Mouse (Mus musculus) heart, adult 11 months (tissue): ENCODE data around the gene Gfy.
A peak's percentile ranks its signal among the peaks of the same experiment; 100 is the strongest.
"Not testable (repeated sequence)": the region's sequence is repeated elsewhere in the genome, so short reads cannot be mapped to it uniquely, and the experiment has no call there.

Experiments
- DNase-seq: peaks from one replicate; pipeline ENCODE4 v3.0.0; 2022

Gfy gene

DNA sequence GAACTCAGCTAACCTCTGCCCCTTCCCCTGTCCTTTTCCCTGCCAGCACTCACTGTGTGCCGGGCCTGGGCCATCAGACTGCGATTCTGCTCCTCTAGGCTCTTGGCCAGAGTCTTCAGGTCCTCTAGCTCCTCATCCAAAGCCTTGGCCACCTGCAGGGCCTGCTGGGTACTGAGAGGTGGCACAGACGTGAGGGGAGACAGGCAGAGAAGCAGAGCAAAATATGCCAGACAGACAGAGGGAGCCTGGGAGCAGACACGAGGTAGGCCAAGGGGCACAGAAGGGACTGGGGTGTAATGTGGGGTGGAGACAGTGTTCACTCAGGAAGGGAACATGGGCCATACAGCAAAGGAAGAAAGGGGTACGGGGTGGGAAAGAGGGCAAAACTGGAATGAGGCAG lies 14.0 kb upstream of the Gfy start:
- DNase-seq, result no peak

DNA sequence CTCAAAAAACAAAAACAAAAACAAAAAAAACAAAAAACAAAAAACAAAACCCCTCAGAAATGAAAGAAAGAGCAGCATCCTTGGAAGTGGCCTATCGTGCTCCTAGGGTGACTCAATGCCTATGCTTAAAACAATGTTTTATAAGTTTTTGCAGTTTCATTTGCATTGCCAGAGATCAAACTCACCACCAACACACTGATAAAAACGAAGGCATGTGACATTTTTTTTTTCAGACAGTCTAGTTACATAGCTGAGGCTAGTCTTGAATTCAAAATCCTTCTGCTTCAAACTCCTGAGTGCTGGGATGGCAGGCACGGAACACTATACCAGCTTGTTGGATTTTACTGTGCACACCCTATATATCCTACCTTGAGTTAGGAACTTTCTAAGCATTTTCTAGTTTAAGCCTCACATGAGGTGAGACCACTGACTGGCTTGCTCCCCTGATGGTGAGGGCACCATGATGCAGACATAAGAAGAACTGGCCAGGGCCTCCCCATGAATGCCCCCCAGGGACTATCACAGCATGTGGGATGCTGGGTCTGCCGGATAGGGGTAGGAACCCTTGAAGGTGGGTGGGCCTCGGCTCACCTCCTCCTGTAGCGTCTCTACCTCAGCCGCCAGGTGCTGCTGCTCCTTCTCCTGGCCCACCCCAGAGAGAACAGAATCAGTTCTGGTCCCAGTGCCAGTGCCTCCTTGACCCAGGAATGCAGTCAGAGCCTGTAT lies 13.4 kb upstream of the Gfy start:
- no peak for DNase-seq

DNA sequence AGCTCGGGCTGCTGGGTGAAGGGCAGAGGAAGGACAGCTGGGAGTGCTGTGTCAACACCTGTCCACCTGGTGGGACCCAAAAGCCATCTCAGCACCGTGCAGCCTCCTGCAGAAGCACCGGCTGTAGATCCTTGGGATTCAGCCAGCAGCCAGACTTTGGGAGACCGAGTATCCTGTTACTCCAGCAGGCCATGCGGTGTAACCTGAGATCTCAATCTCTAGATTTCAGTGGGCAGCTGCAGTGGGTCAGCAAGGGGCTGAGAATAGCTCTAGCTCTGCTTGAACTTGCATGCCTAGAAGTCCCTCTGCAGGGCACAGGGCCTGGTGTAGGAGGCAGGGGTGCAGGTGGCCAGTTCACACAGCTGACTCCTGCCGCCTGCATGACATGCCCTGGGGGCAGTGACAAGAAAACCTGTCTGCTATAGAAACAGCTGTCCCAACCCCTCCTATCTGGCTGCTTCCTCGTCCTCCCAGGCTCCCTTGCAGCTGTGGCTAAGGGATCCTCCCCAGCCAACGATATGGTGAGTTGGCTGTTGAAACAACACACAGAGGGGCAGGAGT lies 12.5 kb upstream of the Gfy start:
- DNase-seq, result no peak

DNA sequence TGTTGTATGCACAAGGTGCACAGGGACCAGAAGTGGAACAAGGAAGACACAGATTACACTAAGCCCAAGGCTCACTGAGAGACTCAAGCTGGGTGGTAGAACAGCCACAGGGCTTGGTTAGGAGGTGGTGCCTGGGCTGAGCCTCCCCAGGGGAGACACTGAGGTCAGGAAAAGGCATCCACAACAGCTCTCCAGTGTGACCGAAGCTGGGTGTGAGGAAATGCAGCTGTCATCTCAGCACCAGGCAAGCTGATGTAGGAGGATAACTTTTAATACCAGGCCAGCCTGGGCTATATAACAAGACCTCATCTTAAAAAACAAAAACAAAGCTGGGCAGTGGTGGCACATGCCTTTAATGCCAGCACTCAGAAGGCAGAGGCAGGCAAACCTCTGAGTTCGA lies 11.8 kb upstream of the Gfy start:
- no peak for DNase-seq

DNA sequence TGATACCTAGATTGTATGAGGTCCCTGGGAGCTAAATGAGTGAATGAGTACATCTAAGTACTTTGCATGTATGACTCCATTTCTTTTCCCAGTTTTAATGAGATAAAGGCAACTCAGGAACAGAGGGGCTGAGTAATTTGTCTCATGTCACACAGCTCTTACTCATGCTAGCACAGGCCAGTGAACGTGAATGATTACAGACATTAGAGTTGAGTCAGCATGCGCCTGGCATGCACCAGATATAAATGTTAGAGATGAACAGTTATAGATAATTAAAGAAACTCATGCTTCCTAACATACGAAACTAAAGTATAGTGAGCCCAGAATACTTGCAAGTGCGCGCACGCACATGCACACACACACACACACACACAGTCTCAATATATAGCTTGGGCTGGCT lies 10.8 kb upstream of the Gfy start:
- DNase-seq, result no peak

DNA sequence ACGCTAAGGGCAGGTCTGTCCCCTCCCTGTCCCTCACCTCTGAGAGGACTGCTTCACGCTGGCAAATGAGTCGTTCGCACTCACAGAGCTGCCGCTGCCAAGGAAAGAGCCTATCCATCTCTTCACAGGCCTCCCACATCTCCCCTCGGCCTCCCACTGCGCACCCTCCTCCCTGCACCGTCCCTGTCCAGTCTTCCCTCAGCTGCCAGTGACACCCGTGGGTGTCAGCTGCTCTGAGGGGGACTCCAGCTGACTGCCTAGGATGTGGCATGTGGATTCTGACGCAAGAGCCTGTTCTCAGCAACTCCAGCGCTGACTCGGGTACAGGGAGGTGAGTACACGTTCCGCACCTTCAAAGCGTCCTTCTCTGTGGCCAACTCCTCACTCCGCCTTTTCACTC lies 10.2 kb upstream of the Gfy start:
- no peak for DNase-seq

DNA sequence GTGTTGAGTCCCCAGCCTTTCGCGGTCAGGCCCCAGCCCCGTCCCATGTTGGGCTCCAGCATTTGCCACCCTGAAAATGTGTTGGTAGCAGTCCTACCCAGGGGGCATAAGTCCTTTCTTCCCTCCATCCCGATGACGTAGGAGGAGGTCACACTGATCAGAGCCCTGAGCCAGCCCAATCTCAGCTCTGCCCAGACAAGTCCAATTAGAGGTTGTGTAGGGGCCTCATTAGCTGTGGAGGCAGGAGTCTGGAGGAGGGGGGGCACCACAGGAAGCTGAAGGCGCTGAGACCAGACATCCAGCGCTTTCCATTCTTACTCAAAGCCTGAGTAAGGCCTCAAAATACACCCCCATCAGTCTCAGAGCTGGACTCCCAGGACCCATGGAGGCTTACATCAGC lies 6.6 kb upstream of the Gfy start:
- DNase-seq, result no peak

DNA sequence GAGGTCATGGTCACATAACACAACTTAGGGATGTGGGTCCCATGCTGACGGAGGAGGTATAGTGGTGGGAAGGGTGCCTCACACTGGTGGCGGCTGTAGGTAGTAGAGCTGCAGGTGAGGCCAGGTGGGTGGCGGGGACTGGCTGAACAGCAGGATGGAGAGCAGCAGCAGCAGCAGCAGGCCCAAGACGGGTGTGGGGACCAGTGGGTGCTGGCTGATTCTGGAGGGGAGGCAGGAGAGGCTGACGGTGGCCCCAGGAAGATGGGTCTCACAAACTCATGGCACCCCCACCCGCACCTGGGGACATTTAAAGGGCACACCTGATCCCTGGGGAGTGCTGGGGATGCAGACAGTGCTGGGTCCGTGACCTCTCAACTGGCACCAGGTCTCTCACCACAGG lies 4.3 kb upstream of the Gfy start:
- DNase-seq, result no peak

DNA sequence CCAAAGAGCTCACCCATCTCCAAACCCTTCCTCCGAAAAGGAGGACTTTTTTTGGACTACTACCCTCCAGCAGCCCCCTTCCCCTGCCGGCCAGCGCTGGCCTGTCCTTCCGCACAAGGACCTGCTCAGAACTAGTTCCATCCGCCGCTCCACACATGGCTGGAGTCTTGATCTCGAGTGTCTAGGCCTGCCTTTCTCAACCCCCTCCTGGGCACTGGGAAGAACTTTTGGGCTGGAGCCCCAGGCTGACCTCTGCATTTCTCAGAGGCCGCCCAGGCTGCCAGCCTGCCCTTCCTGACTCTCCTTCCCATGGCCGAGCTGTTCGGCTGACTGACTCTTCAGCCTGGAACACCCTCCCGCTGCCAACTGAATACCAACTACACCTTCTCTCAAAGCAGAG lies 3.2 kb upstream of the Gfy start:
- DNase-seq, result no peak

DNA sequence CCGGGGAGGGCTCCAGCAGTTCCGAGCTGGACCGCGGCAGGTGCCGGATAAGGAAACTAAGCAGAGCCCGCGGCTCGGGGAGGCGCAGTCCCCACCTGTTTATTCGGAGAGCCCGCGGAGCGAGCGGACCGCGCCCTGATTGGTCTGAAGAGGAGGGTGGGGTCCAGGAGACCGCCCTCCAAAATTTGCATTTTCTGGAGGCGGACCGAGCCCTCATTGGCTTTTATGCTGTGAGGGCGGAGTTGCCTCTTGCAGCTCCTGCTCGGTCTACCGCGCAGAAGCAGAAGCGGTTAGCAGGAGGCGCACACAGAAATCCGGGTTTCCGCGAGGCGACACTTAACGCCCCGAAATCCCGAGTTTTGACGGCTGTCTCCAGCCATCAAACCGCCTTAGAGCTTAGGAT lies 2.8 kb upstream of the Gfy start:
- peak; percentile 99 for DNase-seq

DNA sequence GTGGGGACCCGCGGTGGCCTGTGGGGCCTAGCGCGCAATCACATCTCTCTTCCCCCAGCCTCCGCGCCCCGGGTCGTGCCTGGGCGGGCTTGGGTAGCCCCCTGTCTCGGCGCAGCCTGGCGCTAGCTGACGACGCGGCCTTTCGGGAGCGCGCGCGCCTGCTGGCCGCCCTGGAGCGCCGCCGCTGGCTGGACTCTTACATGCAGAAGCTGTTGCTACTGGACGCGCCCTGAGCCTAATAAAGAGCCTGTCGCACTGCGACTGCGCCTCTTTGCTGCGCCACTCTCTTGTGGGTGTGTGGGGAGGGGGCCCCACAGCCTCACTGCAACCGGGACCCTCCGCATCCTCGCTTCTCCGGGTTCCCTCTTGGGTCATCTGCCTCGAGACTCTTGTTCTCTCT lies 2.2 kb upstream of the Gfy start:
- no peak for DNase-seq

DNA sequence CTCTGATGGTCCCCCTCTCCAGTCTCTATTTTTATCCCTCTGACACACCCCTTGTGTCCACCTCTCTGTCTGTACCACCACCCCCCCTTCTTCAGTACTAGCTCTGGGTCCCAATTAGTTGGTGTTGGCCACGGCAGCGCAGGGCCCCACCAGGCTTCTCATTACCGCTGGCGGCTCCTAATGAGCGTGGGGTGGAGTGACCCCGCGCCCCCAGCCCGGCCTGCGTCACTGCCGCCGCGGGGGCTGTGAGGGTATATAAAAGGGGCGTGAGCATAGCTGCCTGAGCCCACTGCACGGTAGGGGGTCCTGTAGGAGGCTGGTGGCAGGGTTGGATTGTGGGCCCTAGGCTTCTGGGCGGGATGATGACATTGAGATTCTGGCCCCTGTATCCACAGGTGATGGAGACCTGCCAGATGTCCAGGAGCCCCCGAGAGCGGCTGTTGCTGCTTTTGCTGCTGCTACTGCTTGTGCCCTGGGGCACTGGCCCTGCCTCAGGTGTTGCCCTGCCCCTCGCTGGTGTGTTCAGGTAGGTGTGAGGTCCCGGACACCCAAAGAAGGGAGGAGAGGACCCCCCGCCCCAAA lies 1.6 kb upstream of the Gfy start, which contains the start of gene Pth2:
Gene Pth2, plus strand, starts transcription at position 100 of the 582 bp plus-strand sequence.
- DNase-seq, result no peak

DNA sequence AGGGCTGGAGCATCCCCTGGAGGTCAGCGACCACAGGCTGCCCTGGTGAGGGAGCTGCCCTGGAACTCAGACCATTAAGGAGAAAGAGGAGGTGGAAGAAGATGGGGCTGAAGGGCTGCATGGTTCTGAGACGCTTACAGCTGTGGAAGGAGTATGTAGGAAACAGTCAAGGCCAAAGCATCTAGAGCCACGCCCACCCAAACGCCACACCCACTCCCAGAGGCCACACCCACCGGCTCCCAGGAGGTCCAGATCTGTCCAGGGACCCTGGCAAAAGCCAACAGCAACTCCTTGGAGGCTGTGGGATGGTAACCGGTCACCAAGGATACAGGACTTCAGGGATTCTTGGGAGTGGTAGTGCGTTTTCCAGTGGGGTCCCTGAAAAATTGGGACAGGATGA lies 819 bp downstream of the Gfy start:
- no peak for DNase-seq

DNA sequence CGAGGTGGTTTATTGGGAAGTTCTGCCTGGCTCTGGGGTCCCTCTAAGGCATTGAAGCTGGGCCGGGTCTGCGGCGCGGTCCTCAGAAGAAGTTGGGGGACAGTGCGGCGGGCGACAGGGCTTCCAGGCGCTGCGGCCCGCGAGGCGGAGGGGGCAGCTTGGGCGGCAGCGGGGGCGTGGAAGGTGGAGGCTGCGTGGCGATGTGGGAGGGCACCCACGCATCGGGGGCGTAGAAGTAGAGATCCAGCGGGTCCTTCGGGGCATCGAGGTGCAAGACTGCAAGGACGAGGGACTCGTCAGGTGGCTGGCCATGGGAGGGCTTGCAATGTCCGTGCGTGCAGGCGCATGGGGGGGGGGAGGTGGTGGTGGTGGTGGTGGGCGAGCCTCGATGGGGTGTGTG lies 3.0 kb downstream of the Gfy start:
- DNase-seq, result no peak

DNA sequence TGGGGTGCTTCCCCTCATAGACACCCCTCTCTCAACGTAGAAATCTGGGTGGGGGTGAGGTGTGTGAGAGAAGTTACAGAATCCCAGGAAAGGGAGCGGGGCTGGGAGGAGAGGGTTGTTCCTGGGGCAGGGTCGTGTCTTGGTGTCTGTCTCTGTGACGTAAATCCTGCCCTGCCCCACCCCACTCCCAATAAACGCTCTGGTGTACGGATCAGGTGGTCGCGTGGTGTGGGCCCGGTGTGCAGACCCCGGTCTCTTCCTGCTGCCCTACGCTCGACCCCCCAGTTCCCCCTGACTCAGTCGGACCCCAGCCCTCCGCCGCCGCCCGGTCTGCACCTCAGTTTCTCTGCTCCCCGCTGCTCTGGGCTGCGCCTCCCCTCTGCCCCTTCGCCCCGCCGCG lies 3.4 kb downstream of the Gfy start:
- no peak for DNase-seq

DNA sequence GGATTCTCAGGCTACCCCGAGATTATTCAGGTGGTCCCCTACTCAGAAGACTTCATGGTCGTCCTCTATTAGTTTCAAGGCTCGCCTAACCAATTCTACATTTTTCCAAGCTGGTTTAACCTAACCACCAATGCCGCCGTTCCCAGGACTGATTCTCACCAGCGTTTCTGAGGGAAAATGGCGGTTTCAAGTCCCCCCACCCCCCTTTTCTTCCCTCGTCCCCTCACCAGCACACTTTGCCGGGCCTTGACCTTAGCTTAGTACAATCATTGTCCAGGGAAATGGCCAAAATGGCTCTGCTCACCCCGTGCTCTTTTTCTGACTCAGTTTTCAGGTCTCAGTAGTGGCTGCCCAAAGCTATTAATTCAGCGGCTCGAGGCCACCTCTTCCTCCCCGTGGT lies 4.0 kb downstream of the Gfy start:
- no peak for DNase-seq

DNA sequence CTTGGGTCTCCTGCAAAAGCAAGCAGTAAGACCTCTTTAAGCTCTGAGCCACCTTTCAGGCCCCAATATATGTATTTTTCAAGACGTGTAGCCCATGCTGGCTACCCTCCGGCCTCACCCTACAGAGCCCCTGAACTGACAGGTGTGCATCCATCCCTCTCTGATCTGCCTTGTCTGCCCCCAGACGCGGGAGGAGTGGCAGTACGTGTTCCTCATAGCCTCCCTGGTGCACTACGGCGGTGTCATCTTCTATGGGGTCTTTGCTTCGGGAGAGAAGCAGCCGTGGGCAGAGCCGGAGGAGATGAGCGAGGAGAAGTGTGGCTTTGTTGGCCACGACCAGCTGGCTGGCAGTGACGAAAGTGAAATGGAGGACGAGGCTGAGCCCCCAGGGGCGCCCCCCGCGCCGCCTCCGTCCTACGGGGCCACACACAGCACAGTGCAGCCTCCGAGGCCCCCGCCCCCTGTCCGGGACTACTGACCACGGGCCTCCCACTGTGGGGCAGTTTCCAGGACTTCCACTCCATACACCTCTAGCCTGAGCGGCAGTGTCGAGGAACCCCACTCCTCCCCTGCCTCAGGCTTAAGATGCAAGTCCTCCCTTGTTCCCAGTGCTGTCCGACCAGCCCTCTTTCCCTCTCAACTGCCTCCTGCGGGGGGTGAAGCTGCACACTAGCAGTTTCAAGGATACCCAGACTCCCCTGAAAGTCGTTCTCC lies 4.6 kb downstream of the Gfy start:
- DNase-seq, result no peak

DNA sequence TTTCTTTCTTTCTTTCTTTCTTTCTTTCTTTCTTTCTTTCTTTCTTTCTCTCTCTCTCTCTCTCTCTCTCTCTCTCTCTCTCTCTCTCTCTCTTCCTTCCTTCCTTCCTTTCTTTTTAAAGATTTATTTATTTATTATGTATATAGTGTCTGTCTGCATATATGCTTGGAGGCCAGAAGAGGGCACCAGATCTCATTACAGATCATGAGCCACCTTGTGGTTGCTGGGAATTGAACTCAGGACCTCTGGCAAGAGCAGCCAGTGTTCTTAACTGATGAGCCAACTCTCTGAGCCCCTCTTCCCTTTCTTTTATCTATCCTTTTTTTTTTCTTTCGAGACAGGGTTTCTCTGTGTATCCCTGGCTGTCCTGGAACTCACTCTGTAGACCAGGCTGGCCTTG lies 5.6 kb downstream of the Gfy start:
- DNase-seq, result not testable (repeated sequence)

DNA sequence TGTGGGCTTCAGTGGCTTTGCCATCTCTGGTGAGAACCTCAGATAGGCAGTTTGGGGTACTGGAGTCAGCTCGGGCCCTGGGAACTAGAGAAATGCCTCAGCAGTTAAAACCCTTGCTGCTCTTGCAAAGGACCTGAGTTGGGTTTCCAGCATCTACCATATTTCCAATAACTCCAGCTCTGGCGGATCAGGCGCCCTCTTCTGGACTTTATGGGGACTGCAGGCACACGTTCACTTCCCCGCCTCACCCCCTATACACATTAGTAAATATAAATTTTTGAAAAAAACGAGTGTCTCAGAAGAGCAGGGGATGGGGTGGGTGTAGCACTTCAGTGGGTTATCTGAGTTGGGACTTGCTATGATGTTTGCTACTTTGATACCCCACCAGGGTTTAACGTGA lies 6.4 kb downstream of the Gfy start:
- DNase-seq, result no peak

DNA sequence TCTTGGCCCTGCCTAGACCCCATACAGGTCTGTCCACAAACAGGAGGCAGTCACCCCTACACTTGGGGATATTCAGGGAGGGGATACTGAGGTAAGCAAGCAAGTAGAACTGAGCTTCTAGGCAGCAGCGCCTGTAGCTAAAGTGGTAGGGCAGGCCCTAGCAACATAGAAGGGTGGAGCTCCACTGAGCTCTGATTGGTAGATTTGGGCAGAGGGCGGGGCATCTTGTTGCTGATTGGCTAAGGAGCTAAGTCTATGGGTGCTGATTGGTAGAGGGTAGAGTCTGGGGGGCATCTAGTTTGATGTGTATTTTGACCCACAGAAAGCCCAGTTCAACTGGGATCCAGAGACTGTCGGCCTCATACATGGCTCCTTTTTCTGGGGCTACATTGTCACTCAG lies 9.9 kb downstream of the Gfy start:
- DNase-seq, result no peak

DNA sequence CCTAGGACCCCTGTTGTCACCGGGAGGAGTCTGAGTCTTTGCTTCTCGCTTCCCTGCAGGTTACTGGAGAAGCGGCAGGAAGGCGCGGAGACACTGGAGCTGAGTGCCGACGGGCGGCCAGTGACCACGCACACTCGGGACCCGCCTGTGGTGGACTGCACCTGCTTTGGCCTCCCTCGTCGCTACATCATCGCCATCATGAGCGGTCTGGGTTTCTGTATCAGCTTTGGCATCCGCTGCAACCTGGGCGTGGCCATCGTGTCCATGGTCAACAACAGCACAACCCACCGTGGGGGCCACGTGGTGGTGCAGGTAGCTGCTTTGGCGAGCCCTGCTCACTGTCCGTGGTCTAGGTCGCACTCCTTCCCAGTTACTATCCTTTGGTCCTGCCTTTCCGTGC lies 10.7 kb downstream of the Gfy start:
- DNase-seq, result no peak

DNA sequence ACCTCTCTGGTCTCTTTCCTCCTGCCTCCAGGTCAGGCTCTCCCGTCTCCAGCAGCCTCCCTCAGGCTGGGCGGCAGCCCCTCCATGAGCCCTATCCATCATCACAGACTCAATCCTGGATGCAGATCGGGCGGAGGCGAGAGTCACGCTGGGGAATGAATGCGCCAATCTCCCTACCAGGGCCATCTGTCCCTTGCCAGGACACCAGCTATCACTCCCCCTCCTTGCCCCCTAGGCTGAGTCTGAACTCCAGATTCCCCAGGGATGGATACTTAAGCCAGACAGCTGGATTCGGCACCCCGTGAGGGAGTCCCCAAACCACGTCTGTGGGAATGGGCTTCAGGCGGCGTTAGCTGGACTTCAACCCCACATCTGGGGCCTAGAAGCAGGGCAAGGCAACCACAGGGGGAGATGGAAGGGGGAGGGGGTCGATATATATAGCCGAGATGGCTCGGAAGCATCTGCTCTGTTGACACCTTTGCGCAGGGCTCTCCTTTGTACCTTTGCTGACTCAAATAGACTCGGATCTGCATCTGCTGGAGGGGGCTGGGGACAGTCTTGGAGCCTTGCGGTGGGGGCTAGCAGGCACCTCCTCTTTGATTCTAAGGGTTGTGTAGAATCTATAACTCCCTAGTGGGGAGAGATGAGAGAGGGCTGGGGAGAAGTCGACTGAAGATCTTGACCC lies 11.5 kb downstream of the Gfy start:
- no peak for DNase-seq

DNA sequence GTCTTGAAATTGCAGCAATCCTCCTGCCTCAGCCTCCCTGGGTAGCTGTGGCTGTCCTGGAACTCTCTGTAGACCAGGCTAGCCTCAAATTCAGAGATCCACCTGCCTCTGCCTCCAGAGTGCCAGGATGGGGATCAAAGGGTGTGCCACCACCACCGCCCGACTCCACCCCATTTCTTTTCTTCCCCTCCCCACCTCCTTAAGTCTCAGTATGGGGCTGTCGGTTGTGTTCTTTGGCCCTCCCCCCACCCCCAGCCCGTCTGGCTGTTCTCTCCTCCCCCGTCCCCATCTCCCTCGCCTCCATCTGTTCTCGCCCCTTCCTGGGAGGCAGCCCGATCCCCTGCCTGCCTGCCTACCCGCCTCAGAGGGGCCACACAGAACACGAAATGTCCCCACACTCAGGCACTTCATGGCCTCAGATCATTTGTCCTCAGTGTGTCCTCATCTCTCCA lies 12.4 kb downstream of the Gfy start:
- no peak for DNase-seq

DNA sequence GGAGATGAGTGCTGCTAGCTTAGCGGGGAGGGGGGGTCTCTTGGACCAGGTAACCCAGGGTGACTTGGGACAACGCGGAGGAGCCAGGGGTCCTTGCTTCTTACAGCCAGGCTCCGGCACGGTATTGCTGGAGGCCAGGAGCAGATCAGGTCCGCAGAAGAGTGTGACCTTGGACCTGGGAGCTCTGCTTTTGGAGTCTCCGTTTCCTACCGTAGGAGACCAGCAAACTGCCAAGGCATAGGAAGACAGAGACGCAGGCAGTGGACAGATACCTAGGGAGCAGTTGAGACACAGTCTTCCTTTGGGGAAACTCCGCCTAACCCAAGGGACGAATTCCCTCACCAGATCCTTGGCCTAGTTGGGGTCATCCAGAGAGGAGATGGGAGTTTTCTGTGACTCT lies 13.7 kb downstream of the Gfy start:
- no peak for DNase-seq
